Mouse (Mus musculus): ENCODE measurements around the gene Prc1. TPM values are rescaled to one million over a fixed set of nuclear protein-coding genes. Genes with fewer than 3 reads are reported as not detected.

Gene Prc1
- 13.7 TPM for polyA plus RNA-seq (2017; shearing (Covaris generic))

GRCm38 (mm10) chr7:80294062-80294763, at the start of gene Prc1:
Gene Prc1, plus strand, starts transcription at chr7:80294450.

GRCm38 (mm10) chr7:80246148-80246721, 48.0 kb upstream of the Prc1 start, which contains the start of gene Ttll13:
Gene Ttll13, plus strand, starts transcription at chr7:80246376.

GRCm38 (mm10) chr7:80260625-80261371, 33.5 kb upstream of the Prc1 start, which contains the start of gene Ngrn:
Gene Ngrn, plus strand, starts transcription at chr7:80261215.

GRCm38 (mm10) chr7:80268897-80269750, 25.1 kb upstream of the Prc1 start, which contains the start of gene Vps33b:
Gene Vps33b, plus strand, starts transcription at chr7:80269649.

GRCm38 (mm10) chr7:80324043-80324815, 30.0 kb downstream of the Prc1 start, which contains the start of gene Rccd1:
Gene Rccd1, minus strand, starts transcription at chr7:80324454.

GRCm38 (mm10) chr7:80340793-80341192, 46.5 kb downstream of the Prc1 start, which contains the start of gene Unc45a:
Gene Unc45a, minus strand, starts transcription at chr7:80341005.

GRCm38 (mm10) chr7:80342858-80343257, 48.6 kb downstream of the Prc1 start, which contains the start of gene Hddc3:
Gene Hddc3, plus strand, starts transcription at chr7:80343104.

Other genes starting within 250 kb of the Prc1 start
- 52.6 TPM for gene Idh2, start 179.1 kb upstream of the Prc1 start, polyA plus RNA-seq (2017; shearing (Covaris generic))
- 10.4 TPM for gene Sema4b, start 107.6 kb upstream of the Prc1 start, polyA plus RNA-seq (2017; shearing (Covaris generic))
- 176 TPM for gene Cib1, start 61.6 kb upstream of the Prc1 start, polyA plus RNA-seq (2017; shearing (Covaris generic))
- 12.7 TPM for gene Gdpgp1, start 61.6 kb upstream of the Prc1 start, polyA plus RNA-seq (2017; shearing (Covaris generic))
- not detected for gene Ttll13, start 48.1 kb upstream of the Prc1 start, polyA plus RNA-seq (2017; shearing (Covaris generic))
- gene Ngrn, start 33.2 kb upstream of the Prc1 start, polyA plus RNA-seq (2017; shearing (Covaris generic)) = 66.5 TPM
- 43.5 TPM for gene Vps33b, start 24.8 kb upstream of the Prc1 start, polyA plus RNA-seq (2017; shearing (Covaris generic))
- gene Rccd1, start 30.0 kb downstream of the Prc1 start, polyA plus RNA-seq (2017; shearing (Covaris generic)) = 36.3 TPM
- 110 TPM for gene Unc45a, start 46.6 kb downstream of the Prc1 start, polyA plus RNA-seq (2017; shearing (Covaris generic))
- gene Hddc3, start 48.7 kb downstream of the Prc1 start, polyA plus RNA-seq (2017; shearing (Covaris generic)) = 10.2 TPM
- gene Man2a2, start 76.9 kb downstream of the Prc1 start, polyA plus RNA-seq (2017; shearing (Covaris generic)) = 14.5 TPM
- gene Fes, start 93.5 kb downstream of the Prc1 start, polyA plus RNA-seq (2017; shearing (Covaris generic)) = 1.3 TPM
- 4.7 TPM for gene Furin, start 111.0 kb downstream of the Prc1 start, polyA plus RNA-seq (2017; shearing (Covaris generic))
- 6.1 TPM for gene Blm, start 240.7 kb downstream of the Prc1 start, polyA plus RNA-seq (2017; shearing (Covaris generic))

Data from inflammation-experienced regulatory T-cells, adult 16 weeks (primary cell).